Mouse (Mus musculus) spleen, postnatal 10 days (tissue): ENCODE measurements at regions not wholly inside any gene's neighbourhood (a gene's known extent, or its start where the extent isn't known, plus 50 kb on each side); places are given as distances from the start of the nearest gene placed in this dataset.

ENCODE experiments used
- DNase-seq, 2 experiments: peaks; one replicate each; pipeline ENCODE4 v3.0.0; 2021 to 2022; ENCODE audit warnings: low spot score in 2 of 2

- DNase-seq, result no peak
Measured at GRCm38 (mm10) chr7:73637101-73637809, 95.6 kb upstream of the Chd2 start.

GRCm38 (mm10) chr7:73635422-73635821 lies 93.8 kb upstream of the Chd2 start:
- no peak for DNase-seq

- DNase-seq, result no peak
Measured at GRCm38 (mm10) chr7:73630790-73631189, 89.2 kb upstream of the Chd2 start.

- DNase-seq, result no peak
Measured at GRCm38 (mm10) chr7:73629182-73629581, 87.6 kb upstream of the Chd2 start.

GRCm38 (mm10) chr7:73628071-73628470 lies 86.4 kb upstream of the Chd2 start:
- DNase-seq, result peak; percentile 47 to 70

GRCm38 (mm10) chr7:73626291-73626690 lies 84.7 kb upstream of the Chd2 start:
- no peak for DNase-seq

- no peak for DNase-seq
Measured at GRCm38 (mm10) chr7:73625651-73626050, 84.0 kb upstream of the Chd2 start.

- no peak for DNase-seq
Measured at GRCm38 (mm10) chr7:73624992-73625391, 83.4 kb upstream of the Chd2 start.

- DNase-seq, result no peak
Measured at GRCm38 (mm10) chr7:73624093-73624600, 82.5 kb upstream of the Chd2 start.

GRCm38 (mm10) chr7:73622468-73622867 lies 80.8 kb upstream of the Chd2 start:
- no peak for DNase-seq

- no peak for DNase-seq
Measured at GRCm38 (mm10) chr7:73620341-73620740, 78.7 kb upstream of the Chd2 start.

- DNase-seq, result no peak
Measured at GRCm38 (mm10) chr7:73618758-73619416, 77.3 kb upstream of the Chd2 start.

GRCm38 (mm10) chr7:73617910-73618757 lies 76.5 kb upstream of the Chd2 start:
- peak; percentile 98 to 100 for DNase-seq

GRCm38 (mm10) chr7:73616971-73617906 lies 75.6 kb upstream of the Chd2 start:
- DNase-seq, result peak in 1 of 2 experiments; percentile 55

- no peak for DNase-seq
Measured at GRCm38 (mm10) chr7:73616015-73616414, 74.4 kb upstream of the Chd2 start.

- no peak for DNase-seq
Measured at GRCm38 (mm10) chr7:73614840-73615555, 73.4 kb upstream of the Chd2 start.

- no peak for DNase-seq
Measured at GRCm38 (mm10) chr7:73614341-73614740, 72.7 kb upstream of the Chd2 start.

- no peak for DNase-seq
Measured at GRCm38 (mm10) chr7:73612752-73613092, 71.1 kb upstream of the Chd2 start.

GRCm38 (mm10) chr7:73611866-73612751 lies 70.5 kb upstream of the Chd2 start:
- no peak for DNase-seq
